Mouse (Mus musculus): Measurements from ENCODE around the gene Alg6. TPM values are rescaled to one million over a fixed set of nuclear protein-coding genes. Genes with fewer than 3 reads are reported as not detected.

The Alg6 gene
- 9.9 TPM for polyA plus RNA-seq (2017; shearing (Covaris generic))

DNA sequence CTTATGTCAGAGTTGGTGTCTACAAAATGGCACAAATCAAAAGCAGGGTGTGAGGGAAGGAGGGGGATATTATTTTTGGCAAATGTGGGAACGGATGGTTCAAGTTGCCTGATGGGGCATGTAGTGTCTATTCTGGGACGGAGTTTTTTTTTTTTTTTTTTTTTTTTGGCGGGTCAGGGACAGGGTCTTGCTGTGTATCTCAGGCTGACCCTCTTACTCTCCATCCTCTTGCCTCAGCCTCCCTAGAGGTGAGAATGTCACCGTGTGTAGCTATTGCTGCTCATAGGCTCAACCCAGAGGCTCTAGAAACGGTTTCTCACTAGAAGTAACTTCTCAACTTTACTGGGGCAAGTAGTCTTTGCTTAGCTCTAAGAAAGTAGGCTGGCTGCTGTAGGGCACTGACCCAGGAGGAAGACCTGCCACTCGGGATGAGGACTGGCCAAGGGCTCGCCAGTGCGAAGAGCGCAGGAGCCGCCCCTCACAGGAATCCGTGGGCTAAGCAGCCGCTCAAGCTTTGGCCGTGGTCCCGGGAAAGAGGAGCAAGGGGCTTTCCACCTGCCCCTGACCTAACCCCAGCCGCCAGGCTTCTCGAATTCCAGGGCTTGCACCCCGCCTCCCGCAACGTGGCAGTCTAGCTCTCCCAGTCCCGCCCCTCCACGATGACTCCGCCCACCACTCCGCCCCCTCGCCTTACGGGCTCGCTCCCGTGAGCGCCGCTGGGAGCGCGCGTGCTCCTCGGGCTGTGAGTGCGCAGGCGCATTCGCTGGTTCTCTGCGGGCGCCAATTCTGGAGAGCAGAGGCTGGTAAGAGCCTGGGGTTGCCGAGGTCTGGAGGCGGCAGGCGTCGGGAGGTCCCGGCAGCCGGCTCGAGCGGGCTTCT is at the start of gene Alg6:
Gene Alg6 (plus strand): TSS at position 761 of the 879 bp plus-strand sequence.

Other genes starting within 250 kb of the Alg6 start
- not detected for gene Foxd3, start 59.4 kb upstream of the Alg6 start, polyA plus RNA-seq (2017; shearing (Covaris generic))
- gene Efcab7, start 113.5 kb downstream of the Alg6 start, polyA plus RNA-seq (2017; shearing (Covaris generic)) = 5.0 TPM
- 56.2 TPM for gene Pgm1, start 213.8 kb downstream of the Alg6 start, polyA plus RNA-seq (2017; shearing (Covaris generic))
- 33.2 TPM for gene Itgb3bp, start 214.1 kb downstream of the Alg6 start, polyA plus RNA-seq (2017; shearing (Covaris generic))